8 mouse cellular contexts compared by ENCODE assay signal in the genomic region with DNA sequence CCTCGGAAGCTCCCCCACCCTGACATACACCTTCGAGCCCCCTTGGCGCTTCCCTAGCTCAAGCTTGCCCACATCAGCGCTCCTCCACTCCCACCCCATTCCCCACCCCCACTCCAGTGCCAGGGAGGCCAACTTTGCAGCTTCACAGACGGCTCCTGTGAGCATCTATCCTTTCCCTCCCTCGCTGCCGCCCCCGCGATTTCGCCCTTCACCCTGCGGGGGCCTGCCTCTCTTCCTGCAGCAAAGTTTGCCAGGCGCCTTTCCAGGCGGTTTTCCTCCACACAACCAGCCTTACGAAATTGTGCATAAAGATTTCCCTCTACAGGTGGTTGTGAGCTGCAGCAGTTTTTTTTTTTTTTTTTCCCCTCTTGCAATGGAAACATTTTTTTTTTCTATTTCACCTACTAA.
DNase-seq lines count a peak whose midpoint lies in the region; ATAC-seq lines count a peak whose summit lies in the region.

No protein-coding gene starts in this region.

- WGBS in heart, embryonic 12.5 days, result 0% methylated on average over 13 of the region's 14 CpGs
- WGBS in forebrain, embryonic 10.5 days, result 0% methylated on average over 14 of the region's 14 CpGs
- WGBS in neural tube, embryonic 12.5 days, result under 1% methylated on average over 14 of the region's 14 CpGs

- H3K27me3 ChIP-seq in heart, embryonic 12.5 days (replicated peaks), result peaks cover 6% of the 10 kb centered on the region
- peaks cover 33% of the 10 kb centered on the region for H3K27me3 ChIP-seq in forebrain, embryonic 10.5 days (ENCODE audit: poor library complexity, severe bottlenecking)
- H3K27me3 ChIP-seq in neural tube, embryonic 12.5 days (replicated peaks), result peaks cover 6% of the 10 kb centered on the region

- no peak for DNase-seq in heart, adult 9 months (ENCODE audit: low spot score in 2 of 2)
- DNase-seq in MN1 (ENCODE audit: low spot score), result peak; percentile 58
- peak; percentile 52 for DNase-seq in forebrain, embryonic 10.5 days (ENCODE audit: extremely low spot score, low spot score)
- DNase-seq in kidney, postnatal 14 days, result peak; percentile 10
- DNase-seq in urinary bladder, postnatal 10 days (ENCODE audit: low spot score), result no peak

- H3K9me3 ChIP-seq in heart, embryonic 12.5 days (replicated peaks), result no peaks in the 10 kb centered on the region
- no peaks in the 10 kb centered on the region for H3K9me3 ChIP-seq in forebrain, embryonic 10.5 days
- H3K9me3 ChIP-seq in neural tube, embryonic 12.5 days, result no peaks in the 10 kb centered on the region

- H3K9ac ChIP-seq in heart, embryonic 12.5 days, result peak overlapping the region; percentile 71
- 0 out of 2 replicates have a peak overlapping the region, but pooled peaks have one; percentile 44 for H3K9ac ChIP-seq in neural tube, embryonic 12.5 days

- no peaks in the 10 kb centered on the region for H3K36me3 ChIP-seq in heart, embryonic 12.5 days
- peaks cover 23% of the 10 kb centered on the region for H3K36me3 ChIP-seq in forebrain, embryonic 10.5 days (replicated peaks)
- H3K36me3 ChIP-seq in neural tube, embryonic 12.5 days, result no peaks in the 10 kb centered on the region

- H3K4me1 ChIP-seq in heart, embryonic 12.5 days (replicated peaks), result peaks cover 49% of the 10 kb centered on the region
- peaks cover 70% of the 10 kb centered on the region for H3K4me1 ChIP-seq in forebrain, embryonic 10.5 days
- H3K4me1 ChIP-seq in neural tube, embryonic 12.5 days, result peaks cover 37% of the 10 kb centered on the region

- peak overlapping the region; percentile 67 for H3K27ac ChIP-seq in heart, embryonic 12.5 days (ENCODE audit: poor library complexity, severe bottlenecking)
- H3K27ac ChIP-seq in forebrain, embryonic 10.5 days, result peak overlapping the region; percentile 89
- no peak overlapping the region for H3K27ac ChIP-seq in neural tube, embryonic 12.5 days

- H3K4me3 ChIP-seq in heart, embryonic 12.5 days, result peak overlapping the region; percentile 52
- peak overlapping the region; percentile 63 for H3K4me3 ChIP-seq in forebrain, embryonic 10.5 days
- peak overlapping the region; percentile 29 for H3K4me3 ChIP-seq in neural tube, embryonic 12.5 days

- H3K4me2 ChIP-seq in heart, embryonic 12.5 days, result peak overlapping the region; percentile 78
- peak overlapping the region; percentile 73 for H3K4me2 ChIP-seq in neural tube, embryonic 12.5 days (replicated peaks)

- ATAC-seq in heart, embryonic 12.5 days (ENCODE audit: insufficient number of reproducible peaks, low FRiP score), result 0 out of 2 replicates have a peak, but pooled peaks have one; percentile 33
- no peak for ATAC-seq in neural tube, embryonic 12.5 days (ENCODE audit: low FRiP score, low read depth)
- no peak for ATAC-seq in inflammation-experienced regulatory T-cells, adult 6 months

Comparison
In these comparisons a context has a peak if more than half of its experiments do, and no peak if none do; other contexts are left out.
1. DNase-seq: peak in MN1 (single experiment), forebrain, embryonic 10.5 days (single experiment) and kidney, postnatal 14 days (single experiment); none in heart, adult 9 months (0 of 2) and urinary bladder, postnatal 10 days (single experiment).
2. Peak in every context shown above with its lines, with median percentiles within 50 percentile points of each other: H3K4me3 ChIP-seq.